Mouse (Mus musculus): ENCODE data around the gene Grid2.

Gene Grid2

DNA sequence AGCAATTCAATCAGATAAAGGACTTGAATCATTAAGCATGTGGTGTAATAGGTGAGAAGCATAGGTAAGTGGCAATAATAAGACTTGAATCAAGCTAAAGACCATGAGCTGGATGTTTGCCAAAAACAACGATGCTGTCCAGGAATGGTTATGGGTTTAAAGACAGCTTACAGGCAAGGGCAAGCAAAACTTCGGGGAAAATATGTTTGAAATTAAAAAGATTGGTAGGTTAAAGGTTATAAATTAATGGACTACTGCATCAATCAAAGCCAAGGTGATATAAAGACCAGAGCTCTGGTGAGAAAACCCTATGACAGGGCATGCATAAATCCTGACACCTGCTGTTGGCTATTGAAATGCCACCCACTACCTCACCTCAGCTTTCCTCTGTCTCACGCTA lies 1072.2 kb downstream of the Grid2 start:
- no peak for DNase-seq

DNA sequence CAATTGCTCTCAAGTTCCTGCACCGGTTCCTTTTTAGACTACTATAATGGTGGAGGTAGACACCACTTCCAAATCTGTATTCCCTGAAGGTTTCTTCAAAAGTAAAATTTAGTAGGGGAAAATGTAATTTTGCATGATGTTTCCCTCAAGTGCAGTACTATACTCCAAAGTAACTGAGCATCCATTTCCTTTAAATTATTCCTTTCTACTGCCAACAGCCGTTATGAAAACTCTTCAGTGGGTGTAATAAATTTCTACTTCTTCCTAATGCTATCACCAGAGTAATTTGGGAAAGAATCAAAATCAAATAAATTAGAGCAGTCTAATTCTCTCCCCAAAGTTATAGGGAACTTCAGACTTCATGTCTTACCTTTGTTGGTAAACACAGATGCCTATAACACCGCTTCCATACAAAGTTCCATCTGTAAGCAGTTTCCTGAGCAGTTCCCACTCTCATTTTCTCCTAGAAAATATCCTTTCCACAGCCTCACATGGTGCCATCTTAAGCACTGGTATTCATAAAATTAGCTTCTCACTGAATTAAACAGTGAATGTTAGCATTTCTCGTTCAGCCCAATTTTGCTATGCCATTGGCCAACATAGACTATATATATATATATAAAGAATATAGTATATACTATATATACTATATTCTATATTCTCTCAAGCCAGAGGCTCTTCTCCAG lies 1142.9 kb downstream of the Grid2 start:
- no peak for DNase-seq

DNA sequence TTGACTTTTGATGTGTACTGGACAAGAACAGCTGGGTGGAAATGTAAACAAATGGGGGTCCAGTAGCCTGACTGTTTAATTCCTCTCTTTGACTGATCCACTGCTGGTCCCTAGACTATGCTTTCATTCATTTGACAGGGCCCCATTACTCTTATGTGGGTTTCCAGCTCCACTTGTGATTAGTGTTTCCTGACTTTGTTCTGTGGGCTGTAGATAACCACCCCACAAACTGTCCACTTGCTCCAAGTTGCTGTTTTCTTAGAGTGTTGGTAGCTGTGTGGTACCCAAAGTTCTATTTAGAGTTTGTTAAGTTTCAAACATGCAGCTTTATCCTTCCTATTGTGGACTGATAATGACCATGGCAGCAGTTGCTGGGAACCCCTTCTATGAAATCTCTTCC lies 1172.0 kb downstream of the Grid2 start:
- no peak for DNase-seq

DNA sequence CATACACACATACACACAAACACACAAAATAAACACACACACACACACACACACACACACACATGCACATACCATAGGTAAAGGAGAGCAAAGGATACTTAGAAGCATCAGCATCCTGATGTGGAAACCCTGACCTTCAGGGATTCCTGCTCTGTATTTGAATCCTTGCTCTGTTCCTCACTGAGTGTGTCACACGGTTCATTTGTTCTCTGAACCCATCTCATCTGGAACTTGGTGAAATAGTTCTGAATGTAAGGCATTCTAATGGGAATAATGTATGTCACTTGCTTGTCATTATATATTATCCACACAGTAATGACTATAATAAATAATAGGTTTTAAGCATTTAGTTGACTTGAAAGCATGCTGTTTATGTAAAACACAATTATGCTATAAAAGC lies 1173.2 kb downstream of the Grid2 start:
- DNase-seq: no peak

DNA sequence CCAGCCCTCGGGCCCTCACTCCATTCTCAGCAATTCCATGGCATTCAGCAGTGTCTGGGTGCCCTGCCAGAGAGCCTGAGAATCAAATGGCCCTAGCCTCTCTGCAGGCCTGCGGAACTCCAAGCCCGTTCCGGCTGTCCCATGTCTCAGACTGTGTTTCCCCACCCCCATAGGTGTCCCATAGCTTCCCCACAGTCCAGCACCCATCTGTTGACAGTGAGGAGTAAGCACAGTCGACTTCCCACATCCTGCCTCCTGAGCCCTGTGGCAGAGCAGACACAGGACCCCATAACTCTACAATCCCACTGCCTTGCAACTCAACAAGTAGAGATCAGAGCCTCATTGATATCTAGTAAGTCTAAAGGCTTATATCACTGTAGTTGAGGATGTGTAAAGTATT lies 1192.5 kb downstream of the Grid2 start:
- no peak for DNase-seq

DNA sequence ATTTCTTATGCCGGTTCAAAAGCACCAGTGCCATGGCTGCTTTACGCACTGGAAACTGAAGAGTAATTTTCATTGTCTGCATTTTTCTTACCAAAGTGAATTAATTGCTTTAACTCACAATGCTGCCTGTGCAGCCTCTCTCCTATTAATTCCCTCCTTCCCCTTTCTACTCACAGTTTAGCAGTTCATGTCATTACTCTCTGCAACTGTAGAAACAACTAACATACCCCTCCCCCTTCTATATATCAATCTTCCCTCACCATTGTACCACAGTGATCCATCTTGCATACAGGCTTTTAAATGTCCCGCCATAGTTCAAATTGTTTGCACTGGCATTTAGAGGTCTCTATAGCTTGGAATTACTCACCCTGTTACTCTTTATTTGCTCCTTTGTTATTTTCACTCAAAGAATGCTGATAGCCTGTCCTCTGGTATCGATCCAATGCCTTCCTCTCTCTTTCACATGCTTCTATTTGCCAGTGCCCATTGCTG lies 1193.2 kb downstream of the Grid2 start:
- no peak for DNase-seq

DNA sequence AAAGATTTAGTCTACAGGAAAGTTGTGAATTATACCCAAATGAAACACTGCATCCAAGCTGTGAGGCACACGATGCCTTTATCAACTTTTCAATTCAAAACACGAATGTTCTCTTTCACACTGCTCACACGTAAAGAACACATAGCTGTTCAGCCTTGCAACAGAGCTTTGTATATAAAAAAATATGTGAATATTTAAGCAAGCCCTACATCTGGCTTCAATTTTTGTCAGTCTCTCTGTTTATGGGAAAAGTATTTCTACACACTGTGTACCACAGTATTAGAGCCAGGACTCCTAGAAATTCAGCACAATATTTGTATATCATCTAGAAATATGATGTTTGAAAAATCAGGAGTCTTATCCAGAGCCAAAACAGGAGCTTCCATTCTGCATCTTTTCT lies 1195.1 kb downstream of the Grid2 start:
- DNase-seq: no peak

DNA sequence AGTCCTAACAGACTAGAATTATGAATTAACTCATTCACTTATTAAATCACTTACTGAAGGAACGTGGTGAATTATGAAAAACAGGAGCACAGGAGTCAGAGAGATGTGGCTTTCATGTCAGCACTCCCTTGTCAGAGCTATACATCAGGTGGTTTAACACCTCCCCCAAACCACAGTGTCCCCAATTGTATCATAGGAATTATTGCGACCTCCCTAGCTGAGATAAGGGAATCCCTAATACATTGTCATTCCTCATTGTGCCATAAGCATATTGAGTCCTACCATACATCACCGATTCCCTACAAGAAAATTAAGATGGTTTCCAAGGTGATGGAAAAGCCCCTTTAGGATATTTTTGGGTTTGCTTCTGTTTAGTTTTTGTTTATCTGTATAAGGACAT lies 1224.2 kb downstream of the Grid2 start:
- no peak for DNase-seq

DNA sequence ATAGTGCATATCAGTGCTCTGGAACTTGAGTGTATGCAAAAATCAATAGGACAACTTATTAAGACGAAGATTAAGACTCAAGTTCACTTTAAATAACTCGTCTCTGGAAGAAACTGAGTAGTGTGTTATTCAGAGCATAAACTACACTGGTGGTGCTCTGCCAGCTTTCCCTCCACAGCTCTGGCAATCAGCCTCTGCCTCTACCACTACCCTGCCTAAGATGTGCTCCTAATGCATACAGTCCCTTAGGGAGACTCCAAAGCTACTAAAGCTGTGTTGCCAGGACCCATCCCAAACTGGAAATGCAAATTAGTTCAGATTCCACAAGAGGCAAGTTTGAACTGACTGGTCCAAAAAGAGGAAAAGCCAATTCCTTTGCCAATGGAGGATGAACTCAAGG lies 1224.9 kb downstream of the Grid2 start:
- DNase-seq: no peak

DNA sequence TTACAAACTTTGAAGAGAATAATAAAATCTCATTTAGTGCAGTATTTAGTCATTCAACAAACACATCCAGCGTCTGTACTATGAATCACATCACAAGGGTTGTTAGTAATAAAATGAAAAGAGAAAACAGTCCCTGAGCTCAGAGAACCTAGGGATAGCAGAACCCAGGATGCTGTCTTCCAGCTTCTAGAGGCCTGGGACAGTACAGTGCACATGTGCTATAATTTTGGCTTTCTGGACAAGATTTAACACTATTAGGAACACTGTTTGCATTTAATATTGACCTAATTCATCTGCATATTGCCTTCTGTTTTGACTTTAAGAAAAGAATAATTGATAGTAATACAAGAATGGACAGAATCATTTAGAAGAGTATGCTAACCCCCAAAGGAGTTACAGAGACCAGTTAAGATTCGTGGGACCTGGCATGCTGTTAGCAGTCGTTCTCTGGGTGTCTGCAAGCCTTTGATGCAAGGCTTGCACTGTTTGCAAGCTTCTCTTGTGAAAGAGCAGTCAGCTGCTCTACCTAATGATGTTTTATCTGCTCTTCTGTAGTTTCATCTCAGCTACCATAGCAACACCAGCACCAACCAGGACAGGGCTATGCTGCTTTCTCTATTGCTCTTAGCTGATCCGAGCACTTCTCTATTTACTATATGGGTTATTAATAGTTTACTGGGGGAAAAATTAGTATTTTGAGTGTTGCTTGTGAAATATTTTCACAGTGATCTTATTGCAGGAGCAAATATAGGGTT lies 1234.8 kb downstream of the Grid2 start:
- no peak for DNase-seq

DNA sequence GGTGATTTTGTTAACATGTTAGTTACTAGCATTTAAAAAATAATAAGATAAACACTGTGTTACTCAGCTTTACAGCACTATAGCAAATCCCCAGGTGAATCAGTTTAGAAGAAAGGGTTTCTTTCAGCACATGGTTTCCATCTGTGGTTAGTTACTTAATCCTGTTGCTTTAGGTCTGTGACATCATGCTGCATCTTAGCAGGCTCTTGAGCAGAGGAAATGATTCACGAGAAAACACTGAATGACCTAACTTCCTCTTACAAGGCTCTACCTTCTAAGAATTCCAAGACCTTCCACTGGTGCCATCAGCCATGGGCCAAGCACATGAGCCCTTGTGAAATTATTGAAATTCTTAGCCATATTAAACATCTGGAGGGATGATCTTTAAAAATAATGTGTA lies 1248.7 kb downstream of the Grid2 start:
- no peak for DNase-seq

DNA sequence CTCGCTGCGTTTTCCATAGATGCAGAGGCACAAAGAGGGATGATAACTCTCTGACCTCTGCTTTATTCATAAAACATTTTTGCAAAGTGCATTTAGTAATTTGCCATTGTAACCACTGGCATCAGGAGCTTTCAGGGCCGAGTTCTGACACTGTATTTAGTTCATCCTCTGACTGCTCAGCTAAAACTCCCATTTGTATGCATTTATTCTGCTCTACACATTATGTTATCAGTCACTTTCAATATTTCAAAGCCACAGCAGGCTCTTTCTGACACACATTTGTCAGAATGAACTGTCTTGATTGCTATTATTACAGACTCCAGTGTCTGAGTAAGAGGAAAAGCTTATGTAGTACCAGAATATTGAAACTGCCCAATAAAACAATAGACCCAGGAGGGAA lies 1286.5 kb downstream of the Grid2 start:
- no peak for DNase-seq

DNA sequence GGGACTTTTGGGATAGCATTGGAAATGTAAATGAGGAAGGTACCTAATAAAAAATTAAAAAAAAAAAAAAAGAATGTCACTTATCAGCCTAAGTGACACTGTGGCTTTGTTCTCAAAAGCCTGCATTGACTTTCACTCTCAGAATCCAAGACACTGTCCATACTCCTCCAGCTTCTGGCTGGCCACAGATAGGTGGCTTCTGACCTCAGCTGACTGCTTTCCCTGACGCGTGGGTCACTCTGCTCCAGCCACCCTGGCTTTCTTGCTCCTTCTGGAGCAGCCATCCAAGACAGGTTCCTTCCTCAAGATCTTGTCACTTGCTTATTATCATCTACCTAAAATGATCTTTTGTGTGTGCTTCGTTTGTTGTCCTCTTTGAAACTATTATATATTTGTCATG lies 1298.0 kb downstream of the Grid2 start:
- no peak for DNase-seq

DNA sequence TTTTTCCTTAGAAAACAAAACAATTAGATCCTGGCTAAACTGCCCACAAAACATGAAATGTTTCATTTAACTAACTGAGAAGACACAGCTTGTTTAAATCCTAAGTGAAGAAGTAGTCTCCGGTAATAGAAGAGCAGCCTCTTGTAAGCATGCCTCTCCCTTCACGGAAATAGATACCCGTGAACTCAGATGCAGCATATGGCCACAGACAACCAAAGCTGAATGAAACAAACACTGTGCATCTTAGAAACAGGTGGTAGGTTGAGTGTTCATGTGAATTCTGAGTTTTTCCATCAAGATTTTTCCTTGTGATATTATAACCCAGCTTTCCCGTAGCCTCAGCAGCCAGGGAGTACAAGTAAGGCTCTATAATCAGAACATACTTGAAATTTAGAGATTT lies 1299.5 kb downstream of the Grid2 start:
- no peak for DNase-seq

DNA sequence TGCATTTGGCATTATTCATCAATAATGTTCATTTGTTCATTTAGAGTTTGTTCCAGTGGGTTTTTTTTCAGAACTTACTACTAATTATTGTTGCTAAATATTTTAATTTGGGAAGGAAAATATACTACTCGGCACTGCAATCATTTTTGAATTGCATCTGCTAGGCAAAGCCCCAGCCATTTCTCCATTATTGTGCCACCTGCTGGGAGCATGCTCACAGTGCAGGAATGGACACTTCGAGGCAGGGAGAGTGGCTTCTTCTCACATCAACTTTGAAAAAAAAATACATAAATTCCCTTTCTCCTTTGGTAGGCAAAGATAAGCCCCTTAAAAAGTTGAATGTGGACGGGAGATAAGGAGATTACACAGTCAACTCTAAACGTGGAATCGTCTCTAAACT lies 1312.9 kb downstream of the Grid2 start:
- DNase-seq: peak in 1 of 2 experiments; percentile 45

DNA sequence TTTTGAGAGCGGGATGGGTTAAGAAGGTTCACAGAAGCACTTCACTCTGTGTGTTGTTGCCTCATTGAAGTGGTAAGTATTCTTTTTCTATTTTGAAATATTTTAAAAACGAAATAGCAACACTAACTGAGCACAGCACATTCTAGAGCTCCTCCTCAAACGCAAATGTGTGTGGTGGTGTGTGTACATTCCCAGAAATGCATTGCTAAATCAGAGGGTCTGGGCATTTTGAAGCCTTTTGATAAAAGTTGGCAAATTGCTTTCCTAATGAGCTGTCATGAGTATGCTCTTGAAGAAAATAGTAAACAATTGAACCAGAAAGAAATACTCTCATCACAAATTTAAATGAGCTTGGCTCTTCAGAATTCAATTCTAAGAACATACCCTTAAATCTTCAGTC lies 1325.7 kb downstream of the Grid2 start:
- no peak for DNase-seq

DNA sequence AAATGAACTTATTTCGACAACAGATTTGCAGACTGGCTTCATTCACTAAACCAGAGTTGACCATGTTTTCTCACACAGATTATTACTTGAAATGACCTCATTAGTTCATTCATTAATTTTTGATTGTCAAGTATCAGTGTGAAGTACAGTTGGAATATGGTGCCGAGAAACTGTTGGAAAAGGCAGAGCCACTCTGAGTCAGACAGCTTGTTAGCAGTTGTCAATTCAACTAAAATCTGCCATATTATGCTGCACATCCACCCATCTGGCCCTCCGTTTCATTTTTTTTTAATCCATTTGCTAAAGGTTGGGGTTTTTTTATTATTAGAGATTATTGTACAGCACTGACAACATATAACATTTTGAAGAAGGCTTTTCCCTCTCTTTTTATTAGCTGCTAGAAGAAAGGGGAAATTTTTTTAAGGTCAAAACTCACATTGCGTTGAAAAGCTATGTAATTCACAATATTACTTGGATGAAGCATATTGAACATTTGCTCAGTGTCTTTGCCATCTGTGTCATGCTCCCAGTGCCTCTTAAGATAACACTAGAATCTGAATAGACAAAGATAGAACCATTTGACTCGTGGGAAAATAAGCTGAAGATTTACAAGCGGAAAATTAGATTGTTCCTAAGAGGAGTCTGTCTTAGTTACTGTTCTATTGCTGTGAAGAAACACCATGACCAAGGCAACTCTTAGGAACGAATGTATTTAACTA lies 1333.0 kb downstream of the Grid2 start:
- DNase-seq: no peak

DNA sequence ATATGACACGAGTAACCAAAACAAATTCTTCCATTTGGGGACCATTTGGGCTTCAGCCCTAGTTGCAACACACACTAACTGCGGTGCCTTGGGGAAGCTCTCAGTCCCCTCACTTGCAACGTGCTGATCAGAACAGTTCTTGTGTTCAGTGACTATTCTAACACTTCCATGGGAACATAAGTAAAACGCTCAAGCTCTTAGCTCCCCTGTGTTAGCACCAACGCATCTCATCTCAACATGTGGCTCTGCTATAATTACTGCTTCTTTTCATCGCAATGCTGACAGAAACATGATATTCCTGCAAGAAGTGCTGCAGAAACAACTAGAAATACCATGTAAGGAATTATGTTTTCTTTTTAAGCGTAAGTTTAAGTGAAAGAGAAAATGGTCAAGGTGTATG lies 1340.6 kb downstream of the Grid2 start:
- no peak for DNase-seq

DNA sequence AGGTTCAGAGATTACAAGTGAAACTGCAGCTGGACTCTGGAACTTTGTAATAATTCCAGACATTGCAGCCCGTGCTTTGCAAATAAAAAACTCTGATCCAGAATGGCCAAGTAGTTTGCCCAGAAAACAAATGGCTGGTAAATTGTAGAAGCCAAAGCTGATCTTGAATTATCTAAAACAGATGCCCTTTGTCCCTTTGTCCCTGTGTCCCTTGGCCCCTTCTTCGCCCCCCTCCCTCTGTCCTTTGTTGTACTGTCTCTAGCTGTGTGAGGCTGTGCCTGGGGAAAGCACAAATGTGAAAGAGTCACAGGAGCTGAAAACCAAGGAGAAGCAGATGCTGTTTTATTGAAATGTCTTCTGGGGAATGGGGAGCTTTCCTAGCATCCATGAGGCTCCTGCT lies 1341.2 kb downstream of the Grid2 start:
- DNase-seq: no peak

DNA sequence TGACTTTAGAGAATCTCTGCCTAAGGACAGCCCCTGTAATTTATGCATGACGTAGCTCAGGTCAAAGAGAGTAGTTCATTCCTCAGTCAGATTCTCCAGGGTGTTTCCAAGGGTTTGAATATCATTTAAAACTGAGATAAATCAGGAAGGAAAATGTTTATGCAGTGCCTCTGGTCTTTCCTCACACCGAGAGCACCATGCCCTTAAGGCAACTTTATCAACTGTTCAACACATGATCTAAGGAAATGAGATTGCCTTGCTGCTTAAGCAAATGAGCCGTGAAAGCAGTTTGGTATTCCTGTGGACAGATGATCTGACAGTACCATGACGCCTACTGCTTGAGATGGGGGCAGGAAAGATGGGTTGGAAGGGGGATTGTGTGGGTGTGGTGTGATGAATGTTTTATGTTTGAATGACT lies 1342.5 kb downstream of the Grid2 start:
- no peak for DNase-seq

DNA sequence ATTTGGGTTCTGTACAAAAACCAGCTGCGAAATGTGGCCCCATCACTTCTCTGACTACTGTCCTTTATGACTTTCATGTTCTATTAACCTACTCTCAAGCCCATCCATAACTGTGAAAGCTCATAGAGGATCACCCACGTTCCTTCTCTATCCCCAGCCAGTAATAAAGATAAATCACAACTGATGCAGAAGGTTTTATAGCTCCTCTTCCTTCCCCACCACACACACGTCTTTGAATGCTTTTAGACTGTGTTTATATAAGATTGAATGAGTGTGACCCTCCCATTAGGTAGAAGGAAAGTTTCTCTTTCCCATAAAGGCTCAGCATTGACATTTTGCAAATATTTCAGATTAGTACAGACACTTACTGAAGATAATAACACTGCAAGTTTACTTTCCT lies 1350.1 kb downstream of the Grid2 start:
- DNase-seq: no peak

DNA sequence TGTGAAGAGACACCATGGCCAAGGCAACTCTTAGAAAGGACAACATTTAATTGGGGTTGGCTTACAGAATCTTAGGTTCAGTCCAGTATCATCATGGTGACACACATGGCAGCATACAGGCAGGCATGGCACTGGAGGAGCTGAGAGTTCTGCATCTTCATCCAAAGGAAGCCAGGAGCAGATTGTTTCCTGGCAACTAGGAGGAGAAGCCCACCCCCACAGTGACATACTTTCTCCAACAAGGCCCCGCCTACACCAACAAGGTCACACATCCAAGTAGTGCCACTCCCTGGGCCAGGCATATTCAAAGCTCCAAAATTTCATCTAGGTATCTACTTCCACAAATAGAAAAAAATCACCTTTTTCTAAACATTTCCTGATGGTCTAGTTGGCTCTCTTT lies 1351.4 kb downstream of the Grid2 start:
- DNase-seq: no peak

DNA sequence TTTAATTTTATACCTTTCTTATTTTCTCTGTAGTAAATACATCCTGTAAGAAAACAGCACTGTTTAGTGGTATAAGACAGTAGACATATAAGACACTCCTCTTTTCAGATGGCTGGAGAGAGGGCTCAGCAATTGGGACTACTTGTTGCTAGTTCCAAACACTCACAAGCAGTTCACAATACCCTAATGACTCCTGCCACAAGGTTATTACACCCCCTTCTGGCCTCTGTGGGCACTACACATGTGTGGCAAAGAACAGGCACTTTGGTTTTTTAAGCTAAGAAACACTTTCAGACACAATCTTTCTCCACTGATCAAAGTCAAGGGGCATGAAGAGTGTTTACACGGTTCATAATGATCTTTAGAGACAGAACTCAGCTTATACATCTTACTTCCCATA lies 1352.3 kb downstream of the Grid2 start:
- DNase-seq: peak in 1 of 2 experiments; percentile 46

DNA sequence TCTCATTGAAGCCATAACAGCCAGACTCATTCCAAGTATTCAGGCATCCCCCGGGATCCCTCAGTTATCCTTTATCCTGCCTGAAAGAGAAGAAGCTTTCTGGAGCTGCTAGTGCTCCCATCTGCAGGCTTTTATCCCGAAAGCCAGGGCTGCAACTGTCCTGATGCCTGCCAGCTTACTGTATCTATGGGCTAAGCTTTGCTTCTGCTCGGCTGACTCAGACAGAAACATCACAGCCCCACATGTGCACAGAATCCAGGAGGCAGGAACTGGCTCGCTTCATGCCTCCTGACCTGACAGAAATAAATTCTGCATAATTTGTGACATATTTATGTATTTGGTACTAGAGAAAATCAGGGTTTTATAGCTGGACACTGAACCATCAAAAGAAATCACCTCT lies 1361.2 kb downstream of the Grid2 start:
- no peak for DNase-seq

Data from kidney, postnatal 36 days (tissue).